Mouse (Mus musculus) gastrocnemius, adult 2 months (tissue): ENCODE results near the gene Gatad2a. TPM values are rescaled to one million over a fixed set of nuclear protein-coding genes. Genes with fewer than 3 reads are reported as not detected.

Experiments used
- DNase-seq: peaks from one replicate; pipeline ENCODE4 v3.0.0; 2022
- H3K27ac ChIP-seq: fragments of 200-600 bp; 2 replicates; pipeline ENCODE4 v1.8.1; 2022; ENCODE audit warnings: mild to moderate bottlenecking
- H3K4me3 ChIP-seq: fragments of 200-600 bp; 2 replicates; pipeline ENCODE4 v1.8.1; 2022; ENCODE audit warnings: mild to moderate bottlenecking, moderate library complexity
- CTCF ChIP-seq: fragments of 200-600 bp; IDR thresholded peaks from 2 replicates; pipeline ENCODE4 v1.8.1; 2022; ENCODE audit warnings: antibody characterized with exemption, mild to moderate bottlenecking, moderate library complexity
- intact Hi-C: fragments of 180-260 bp; cut with DNase I; formaldehyde crosslinking; loops from one replicate; pipeline ENCODE4 v1.15.1; 2025
- total RNA-seq, 2 experiments: library from RNA; stranded (reverse); gene quantifications; 2 replicates each; pipeline ENCODE4 v1.2.3; 2021

Gene Gatad2a
- total RNA-seq, 2 experiments from 2014 or later, result 26.5 to 32.6 TPM

GRCm38 (mm10) chr8:69884141-69884540, 112.0 kb downstream of the Gatad2a start:
- no peak for TF ChIP-seq CTCF
- Histone ChIP-seq H3K27ac (no peak overlapping the region), H3K4me3 (no peak overlapping the region)
- intact Hi-C loops, result no loop called here
- no peak for DNase-seq

- no peak for TF ChIP-seq CTCF
- Histone ChIP-seq H3K4me3 (peak overlapping the region; percentile 68; the same call in 1 of the 2 replicates), H3K27ac (no peak overlapping the region)
- intact Hi-C loops, result no loop called here
- no peak for DNase-seq
These were observed 113.2 kb downstream of the Gatad2a start for GRCm38 (mm10) chr8:69882833-69883600.

GRCm38 (mm10) chr8:69882021-69882756, 114.0 kb downstream of the Gatad2a start:
- no peak for TF ChIP-seq CTCF
- Histone ChIP-seq H3K27ac (no peak overlapping the region), H3K4me3 (peak overlapping the region; percentile 68)
- DNase-seq, result peak; percentile 68
- intact Hi-C loops, result no loop called here

- H3K27ac ChIP-seq, result no peak overlapping the region
- no peak for DNase-seq
- peak overlapping the region; percentile 68 for H3K4me3 ChIP-seq
- no peak for TF ChIP-seq CTCF
- intact Hi-C loops, result no loop called here
These were observed 114.8 kb downstream of the Gatad2a start for GRCm38 (mm10) chr8:69881261-69881865.

GRCm38 (mm10) chr8:69880841-69881240, 115.3 kb downstream of the Gatad2a start:
- intact Hi-C loops, result no loop called here
- DNase-seq, result no peak
- H3K4me3 ChIP-seq, result peak overlapping the region; percentile 68
- TF ChIP-seq CTCF, result no peak
- no peak overlapping the region for H3K27ac ChIP-seq

GRCm38 (mm10) chr8:69879678-69880077, 116.5 kb downstream of the Gatad2a start:
- DNase-seq, result no peak
- no peak overlapping the region for H3K27ac ChIP-seq
- no peak for TF ChIP-seq CTCF
- no peak overlapping the region for H3K4me3 ChIP-seq
- intact Hi-C loops, result loop anchor here (10.0 kb wide), 1 partner anchor 255 kb away; the partner anchor contains the start of gene Zfp868

GRCm38 (mm10) chr8:69877992-69878391, 118.2 kb downstream of the Gatad2a start:
- no peak for TF ChIP-seq CTCF

GRCm38 (mm10) chr8:69877396-69877795, 118.8 kb downstream of the Gatad2a start:
- no peak for DNase-seq
- intact Hi-C loops, result loop anchor here (10.0 kb wide), 1 partner anchor 253 kb away; the partner anchor contains the start of gene Zfp868
- Histone ChIP-seq H3K27ac (peak overlapping the region; percentile 85), H3K4me3 (no peak overlapping the region)
- no peak for TF ChIP-seq CTCF

More at GRCm38 (mm10) chr8:69877992-69878391, 118.2 kb downstream of the Gatad2a start:
- DNase-seq, result peak; percentile 64
- intact Hi-C loops, result loop anchor here (10.0 kb wide), 1 partner anchor 253 kb away; the partner anchor contains the start of gene Zfp868
- H3K4me3 ChIP-seq, result no peak overlapping the region
- H3K27ac ChIP-seq, result peak overlapping the region; percentile 85

GRCm38 (mm10) chr8:69876967-69877366, 119.2 kb downstream of the Gatad2a start:
- H3K27ac ChIP-seq, result peak overlapping the region; percentile 85
- no peak overlapping the region for H3K4me3 ChIP-seq
- TF ChIP-seq CTCF, result no peak
- no peak for DNase-seq
- intact Hi-C loops, result loop anchor here (10.0 kb wide), 1 partner anchor 252 kb away; the partner anchor contains the start of gene Zfp868

- Histone ChIP-seq H3K4me3 (no peak overlapping the region), H3K27ac (peak overlapping the region; percentile 85)
- intact Hi-C loops, result loop anchor here (10.0 kb wide), 1 partner anchor 251 kb away; the partner anchor contains the start of gene Zfp868
- DNase-seq, result no peak
- TF ChIP-seq CTCF, result no peak
These were observed 120.1 kb downstream of the Gatad2a start for GRCm38 (mm10) chr8:69876097-69876496.

GRCm38 (mm10) chr8:69874654-69875053, 121.5 kb downstream of the Gatad2a start:
- Histone ChIP-seq H3K4me3 (peak overlapping the region; percentile 30), H3K27ac (peak overlapping the region; percentile 85)
- peak; percentile 88 for DNase-seq
- TF ChIP-seq CTCF, result no peak
- intact Hi-C loops, result loop anchor here (1.0 to 10.0 kb wide), 3 partner anchors 17 to 250 kb away; partner anchors contain the start of gene Zfp868

GRCm38 (mm10) chr8:69874155-69874554, 122.0 kb downstream of the Gatad2a start:
- Histone ChIP-seq H3K4me3 (peak overlapping the region; percentile 30), H3K27ac (peak overlapping the region; percentile 85)
- peak; percentile 77 for DNase-seq
- intact Hi-C loops, result loop anchor here (1.0 to 10.0 kb wide), 3 partner anchors 17 to 249 kb away; partner anchors contain the start of gene Zfp868
- peak; percentile 97 for TF ChIP-seq CTCF
